Mouse (Mus musculus) small intestine, adult 2 months (tissue): Measurements from ENCODE around the gene Cd163l1.

ENCODE experiments used
- CTCF ChIP-seq: fragments of 200-500 bp; IDR thresholded peaks from 2 replicates; pipeline ENCODE4 v1.5.1; 2012; ENCODE audit warnings: low read depth, mild to moderate bottlenecking, control low read depth, inconsistent platforms, low read length, moderate library complexity, mixed read lengths; ENCODE audit not compliant: insufficient replicate concordance, insufficient read length; ENCODE audit errors: extremely low read depth
- POLR2A ChIP-seq: fragments of 200-500 bp; IDR thresholded peaks from 2 replicates; pipeline ENCODE4 v1.6.1; 2012; ENCODE audit warnings: low read depth, mild to moderate bottlenecking, control low read depth, inconsistent platforms, low read length, moderate library complexity

DNA sequence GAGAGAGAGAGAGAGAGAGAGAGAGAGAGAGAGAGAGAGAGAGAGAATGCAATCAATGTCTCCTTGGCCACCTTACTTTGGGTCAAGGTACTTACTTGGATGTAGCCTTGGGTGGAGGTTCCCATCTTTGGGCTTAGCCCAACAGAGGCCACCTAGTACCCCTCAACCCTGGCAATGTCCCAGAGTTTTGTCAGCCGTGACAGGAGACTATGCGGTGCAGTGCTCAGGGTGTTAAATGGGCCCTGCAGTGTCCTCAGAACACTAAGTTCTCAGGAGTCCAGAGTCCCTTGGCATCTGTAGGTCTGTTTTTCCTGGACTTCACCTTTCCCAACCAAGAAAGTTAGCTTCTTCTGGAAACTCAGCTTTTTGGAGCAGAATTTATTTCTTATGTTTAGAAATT is 38.9 kb upstream of the Cd163l1 start:
- TF ChIP-seq CTCF, result no peak
- no peak for TF ChIP-seq POLR2A
